20 mouse cellular contexts compared by ENCODE assay signal in the genomic region with DNA sequence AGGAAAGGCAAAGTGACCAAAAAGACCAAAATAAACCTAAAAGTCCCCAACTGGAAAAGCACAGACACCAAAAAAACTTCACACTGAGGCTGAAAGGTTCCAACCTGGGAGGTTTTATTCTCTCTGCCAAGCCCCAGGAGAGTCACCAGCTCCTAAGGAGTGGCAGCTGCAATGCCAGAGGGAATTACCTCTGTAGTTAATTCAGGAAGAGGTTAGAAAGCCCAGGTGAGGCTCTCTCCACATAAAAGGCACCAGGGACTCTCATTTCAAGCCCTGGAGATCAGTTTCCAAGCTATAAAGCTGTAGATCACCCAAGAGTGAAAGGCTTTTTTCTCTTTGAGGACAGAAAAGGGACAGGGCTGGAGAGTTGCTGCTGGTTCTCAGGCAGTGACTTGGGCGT. TPM values are rescaled to one million over a fixed set of nuclear protein-coding genes. Genes with fewer than 3 reads are reported as not detected.
DNase-seq lines count a peak whose midpoint lies in the region; ATAC-seq and TF ChIP-seq lines count a peak whose summit lies in the region.
"Had no signal": no experiment of that assay in that cellular context is flagged by ENCODE, and none has a peak within 500 bp of the region (broad histone marks: within the 10 kb centered on the region; RNA-seq: fewer than 3 reads in every experiment).

No protein-coding gene starts in this region.

- H3K27me3 ChIP-seq in limb, embryonic 13.5 days: no peaks in the 10 kb centered on the region
- no peaks in the 10 kb centered on the region for H3K27me3 ChIP-seq in stomach, postnatal 0 days (ENCODE audit: control insufficient read depth, insufficient read depth, low read length)
- H3K27me3 ChIP-seq: heart, embryonic 12.5 days; hindbrain, embryonic 12.5 days; Patski had no signal

- intact Hi-C loops in heart, postnatal 10 days (cut with DNase I): no loop called here

- no peak for TF ChIP-seq EP300 in stomach, postnatal 0 days (optimal IDR thresholded peaks at IDR 0.05)

- peak overlapping the region; percentile 48; the same call in 1 of the 2 replicates for H3K27ac ChIP-seq in layer of hippocampus, adult 2 months
- peak overlapping the region; percentile 8; the same call in 1 of the 2 replicates for H3K27ac ChIP-seq in limb, embryonic 13.5 days
- H3K27ac ChIP-seq in stomach, postnatal 0 days (replicated peaks): peak overlapping the region; percentile 69
- H3K27ac ChIP-seq: forebrain, embryonic 12.5 days had no signal

- 45% methylated on average over 1 of the region's 1 CpGs for WGBS in limb, embryonic 13.5 days
- WGBS in stomach, postnatal 0 days: 62% methylated on average over 1 of the region's 1 CpGs

- no peak overlapping the region for H3K9ac ChIP-seq in limb, embryonic 13.5 days
- no peak overlapping the region for H3K9ac ChIP-seq in stomach, postnatal 0 days (ENCODE audit: low read length)
- H3K9ac ChIP-seq: forebrain, embryonic 12.5 days; heart, embryonic 12.5 days; hindbrain, embryonic 12.5 days had no signal

- no peak for TF ChIP-seq CTCF in layer of hippocampus, adult 2 months (conservative IDR thresholded peaks at IDR 0.05)
- TF ChIP-seq CTCF in stomach, postnatal 0 days (IDR thresholded peaks at IDR 0.05; ENCODE audit: low read depth): no peak

- H3K4me3 ChIP-seq in layer of hippocampus, adult 2 months: no peak overlapping the region
- no peak overlapping the region for H3K4me3 ChIP-seq in limb, embryonic 13.5 days
- no peak overlapping the region for H3K4me3 ChIP-seq in stomach, postnatal 0 days (ENCODE audit: low read depth, low read length)
- H3K4me3 ChIP-seq: forebrain, embryonic 12.5 days; heart, embryonic 12.5 days; hindbrain, embryonic 12.5 days had no signal

- H3K9me3 ChIP-seq in limb, embryonic 13.5 days: no peaks in the 10 kb centered on the region
- no peaks in the 10 kb centered on the region for H3K9me3 ChIP-seq in stomach, postnatal 0 days (ENCODE audit: control insufficient read depth, low read length)
- H3K9me3 ChIP-seq: forebrain, embryonic 12.5 days; heart, embryonic 12.5 days; hindbrain, embryonic 12.5 days had no signal

- peak; percentile 15 for DNase-seq in heart, adult 11 months
- DNase-seq in heart, postnatal 10 days: no peak
- no peak for DNase-seq in layer of hippocampus, adult 2 months (ENCODE audit: low spot score in 2 of 2)
- DNase-seq in layer of hippocampus, postnatal 25 days (ENCODE audit: extremely low spot score in 1 of 2, low spot score in 1 of 2): no peak
- no peak for DNase-seq in stomach, postnatal 0 days (ENCODE audit: low spot score)
- no peak for DNase-seq in gastrocnemius, adult 18-20 months (ENCODE audit: low spot score)
- no peak for DNase-seq in MN1 (ENCODE audit: low spot score)
- DNase-seq: adrenal gland, postnatal 14 days; cerebellum, adult 11-12 months; cerebellum, adult 9-10 months; cerebellum, postnatal 25 days; gastrocnemius, postnatal 36 days; heart, postnatal 36 days had no signal

- H3K4me2 ChIP-seq in limb, embryonic 13.5 days (replicated peaks): no peak overlapping the region
- H3K4me2 ChIP-seq in stomach, postnatal 0 days (replicated peaks; ENCODE audit: low read depth): no peak overlapping the region
- H3K4me2 ChIP-seq: forebrain, embryonic 12.5 days; heart, embryonic 12.5 days; hindbrain, embryonic 12.5 days had no signal

- H3K4me1 ChIP-seq in limb, embryonic 13.5 days: peaks cover 33% of the 10 kb centered on the region
- no peaks in the 10 kb centered on the region for H3K4me1 ChIP-seq in stomach, postnatal 0 days (replicated peaks; ENCODE audit: control insufficient read depth, insufficient read depth)
- H3K4me1 ChIP-seq: forebrain, embryonic 12.5 days had no signal

- ATAC-seq in limb, embryonic 13.5 days (ENCODE audit: low FRiP score, low read depth): no peak
- no peak for ATAC-seq in stomach, postnatal 0 days (ENCODE audit: low FRiP score, low TSS enrichment)
- ATAC-seq: activated CD4-positive, CD25-positive, alpha-beta regulatory T cell, adult 4 months; intestine, embryonic 16.5 days; Patski had no signal

- peaks cover 32% of the 10 kb centered on the region for H3K36me3 ChIP-seq in limb, embryonic 13.5 days
- no peaks in the 10 kb centered on the region for H3K36me3 ChIP-seq in stomach, postnatal 0 days (ENCODE audit: control insufficient read depth, insufficient read depth, low read length)

RNA-seq across cellular contexts. Expression of a gene that starts 55.1 kb away (rescaled TPM):
- total RNA-seq in heart, postnatal 10 days (2021): 1 to 10 TPM; 2.8 to 3.0 TPM
- total RNA-seq in layer of hippocampus, adult 2 months (2021): 10 to 100 TPM; 37.1 to 37.4 TPM
- total RNA-seq in layer of hippocampus, postnatal 25 days (2021): 10 to 100 TPM; 33.2 to 43.0 TPM
- 8.1 and 8.2 TPM in 2 replicates for polyA plus RNA-seq in limb, embryonic 13.5 days (2015; fragmentation: Nextera tagmentation; extraction: Ambion mirVana)
- polyA plus RNA-seq in stomach, postnatal 0 days (2015; fragmentation: Nextera tagmentation; extraction: Ambion mirVana): 0.70 and 1.1 TPM in 2 replicates
- under 1 TPM; 0.21 to 0.23 TPM for total RNA-seq in gastrocnemius, adult 18-20 months (2021)

Comparison
In these comparisons a context has a peak if more than half of its experiments do, and no peak if none do; other contexts are left out.
1. H3K27ac ChIP-seq: peak in every context shown above with its lines; median percentile 69 in stomach, postnatal 0 days; 48 in layer of hippocampus, adult 2 months; 8 in limb, embryonic 13.5 days.
2. RNA of a gene that starts 55.1 kb away (total RNA-seq): 33.2 to 43.0 TPM in layer of hippocampus, postnatal 25 days and 37.1 to 37.4 TPM in layer of hippocampus, adult 2 months; 2.8 to 3.0 TPM in heart, postnatal 10 days and 0.21 to 0.23 TPM in gastrocnemius, adult 18-20 months; every median in the first group is over 4 times any median in the second.